Mouse (Mus musculus) ES-E14 (cell line): ENCODE results near the gene Cped1.

Experiments used
- CHD2 ChIP-seq: IDR thresholded peaks from 2 replicates; pipeline ENCODE4 v1.6.1; 2014; ENCODE audit warnings: mild to moderate bottlenecking, low read depth, low read length, inconsistent platforms
- HCFC1 ChIP-seq: IDR thresholded peaks from 2 replicates; pipeline ENCODE4 v1.6.1; 2012; ENCODE audit warnings: low read length, inconsistent platforms, borderline replicate concordance; ENCODE audit not compliant: insufficient read depth
- MAFK ChIP-seq: IDR thresholded peaks from 2 replicates; pipeline ENCODE4 v1.6.1; 2014; ENCODE audit warnings: mild to moderate bottlenecking, low read depth, low read length, inconsistent platforms; ENCODE audit not compliant: insufficient read depth
- ZC3H11A ChIP-seq: IDR thresholded peaks from 2 replicates; pipeline ENCODE4 v1.6.1; 2012; ENCODE audit warnings: low read depth, mild to moderate bottlenecking, inconsistent platforms, low read length, borderline replicate concordance
- ZNF384 ChIP-seq: IDR thresholded peaks from 2 replicates; pipeline ENCODE4 v1.6.1; 2012; ENCODE audit warnings: low read depth, low read length, inconsistent platforms

GRCm38 (mm10) chr6:22205030-22205750 is 219.5 kb downstream of the Cped1 start:
- TF ChIP-seq ZNF384 = no peak
- no peak for TF ChIP-seq MAFK
- TF ChIP-seq CHD2 = no peak
- TF ChIP-seq HCFC1 = no peak
- no peak for TF ChIP-seq ZC3H11A
